Mouse (Mus musculus) Patski (cell line): ENCODE measurements around the gene Gm9195. TPM values are rescaled to one million over a fixed set of nuclear protein-coding genes. Genes with fewer than 3 reads are reported as not detected.

Source experiments
- ATAC-seq: fragments of 100-300 bp; one replicate; pipeline ENCODE4 v1.8.0; 2021
- CTCF ChIA-PET: fragments of 350-600 bp; sonication (Branson Sonifier 250); formaldehyde crosslinking; loops from one replicate; lab custom pipeline; 2022; ENCODE audit warnings: inconsistent platforms; lab: Charles Lee
- POLR2A ChIA-PET: fragments of 350-600 bp; sonication (Branson Sonifier 250); formaldehyde crosslinking; loops from one replicate; lab custom pipeline; 2022; ENCODE audit warnings: antibody characterized with exemption, inconsistent platforms; lab: Charles Lee
- DNase-seq: peaks from one replicate; pipeline ENCODE4 v3.0.0-alpha.2; 2011; ENCODE audit warnings: low read depth, low spot score
- H3K27me3 ChIP-seq: fragments of 371-371 bp; one replicate; pipeline ENCODE4 v1.5.1; 2021
- CTCF ChIP-seq: fragments of 100-300 bp; IDR thresholded peaks from one replicate; pipeline ENCODE4 v1.5.1; 2021
- in situ Hi-C: fragments of 300-500 bp; cut with MboI; formaldehyde crosslinking; loops from 3 replicates; pipeline ENCODE4 v1.11.1; 2018; ENCODE audit warnings: low pct_unique_long_range_greater_than_20kb, mixed read lengths
- polyA plus RNA-seq: library from polyadenylated mRNA; unstranded; gene quantifications from one replicate; pipeline ENCODE4 v1.2.3, GENCODE M21; 2021

Gm9195 gene
- polyA plus RNA-seq: not detected

DNA sequence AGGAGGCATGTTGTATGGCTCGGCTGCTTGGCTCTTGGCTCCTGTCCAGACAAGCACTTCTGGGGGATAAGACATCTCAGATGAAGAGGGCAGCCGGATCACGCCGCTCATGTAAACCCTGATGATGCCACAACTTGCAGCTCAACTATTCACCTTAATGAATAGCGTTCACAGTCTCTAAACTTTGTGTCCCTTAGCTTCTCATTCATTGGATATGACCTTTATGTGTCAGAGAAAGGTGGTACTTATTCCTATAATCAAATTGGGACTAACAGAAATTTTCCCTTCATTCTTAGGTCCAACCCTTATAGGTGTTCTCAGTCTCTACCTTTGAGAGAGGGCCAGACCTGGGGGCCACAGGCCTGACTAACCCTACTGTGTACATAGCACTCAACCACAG lies at the start of gene Gm9195:
Gene Gm9195, minus strand, starts transcription at position 101 of the 400 bp plus-strand sequence.
- H3K27me3 ChIP-seq: peaks cover 11% of the 10 kb centered on the region
- no peak for ATAC-seq
- TF ChIP-seq CTCF: no peak
- no peak for DNase-seq
- ChIA-PET CTCF (no interaction called here), POLR2A (no interaction called here)
- in situ Hi-C loops: no loop called here

DNA sequence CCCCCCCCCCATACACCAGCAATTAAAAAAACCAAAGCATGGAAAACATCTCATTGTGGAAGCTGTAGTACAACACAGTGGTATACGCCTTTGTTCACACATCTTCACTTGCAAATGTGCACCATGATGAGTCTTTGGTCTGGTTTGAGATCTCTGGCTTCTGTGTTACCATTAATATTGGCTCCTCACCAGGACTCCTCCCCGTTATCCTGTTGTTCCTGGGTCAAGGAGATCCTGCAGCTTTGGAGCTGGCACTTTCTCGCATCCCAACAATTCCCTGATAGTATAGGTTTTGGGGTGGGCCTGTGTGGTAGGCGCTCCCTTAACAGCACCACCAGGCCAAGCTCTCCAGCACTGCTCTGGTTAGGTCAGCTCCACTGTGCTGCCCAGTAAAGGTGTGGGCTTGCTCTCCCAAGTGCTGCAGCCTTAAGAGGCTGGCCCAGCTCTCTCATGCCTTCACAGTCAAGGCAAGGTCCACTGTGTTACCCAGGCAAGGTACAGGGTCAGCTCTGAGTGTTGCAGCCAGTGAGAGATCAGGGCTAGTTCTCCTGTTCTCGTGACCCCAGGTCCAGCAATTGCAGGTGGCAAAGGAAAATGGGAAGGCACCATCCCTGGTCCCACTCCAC lies 44.9 kb upstream of the Gm9195 start:
- ATAC-seq (no peak), DNase-seq (no peak)
- ChIA-PET POLR2A (no interaction called here), CTCF (no interaction called here)
- TF ChIP-seq CTCF: no peak
- H3K27me3 ChIP-seq: no peaks in the 10 kb centered on the region
- in situ Hi-C loops: no loop called here

DNA sequence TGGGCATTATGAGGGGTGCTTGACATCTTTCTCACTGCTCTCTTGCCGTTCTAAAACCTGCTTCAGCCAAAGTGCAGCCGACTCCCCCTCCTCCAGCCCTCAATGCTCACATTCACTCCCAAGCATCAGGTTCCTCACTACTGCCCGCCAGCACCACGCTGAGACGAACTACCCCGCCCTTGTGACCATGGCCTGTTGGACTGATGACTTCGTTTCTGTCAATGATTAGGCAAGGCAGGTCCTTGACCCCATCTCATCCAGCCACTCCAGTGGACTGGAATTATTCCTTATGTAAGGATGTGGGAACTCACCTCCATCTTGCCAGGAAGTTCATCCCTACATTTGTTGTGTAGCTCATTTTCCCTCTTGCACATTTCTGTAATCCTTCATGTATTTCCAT lies 42.2 kb upstream of the Gm9195 start:
- POLR2A ChIA-PET: no interaction called here
- in situ Hi-C loops: no loop called here
- no peak for ATAC-seq

DNA sequence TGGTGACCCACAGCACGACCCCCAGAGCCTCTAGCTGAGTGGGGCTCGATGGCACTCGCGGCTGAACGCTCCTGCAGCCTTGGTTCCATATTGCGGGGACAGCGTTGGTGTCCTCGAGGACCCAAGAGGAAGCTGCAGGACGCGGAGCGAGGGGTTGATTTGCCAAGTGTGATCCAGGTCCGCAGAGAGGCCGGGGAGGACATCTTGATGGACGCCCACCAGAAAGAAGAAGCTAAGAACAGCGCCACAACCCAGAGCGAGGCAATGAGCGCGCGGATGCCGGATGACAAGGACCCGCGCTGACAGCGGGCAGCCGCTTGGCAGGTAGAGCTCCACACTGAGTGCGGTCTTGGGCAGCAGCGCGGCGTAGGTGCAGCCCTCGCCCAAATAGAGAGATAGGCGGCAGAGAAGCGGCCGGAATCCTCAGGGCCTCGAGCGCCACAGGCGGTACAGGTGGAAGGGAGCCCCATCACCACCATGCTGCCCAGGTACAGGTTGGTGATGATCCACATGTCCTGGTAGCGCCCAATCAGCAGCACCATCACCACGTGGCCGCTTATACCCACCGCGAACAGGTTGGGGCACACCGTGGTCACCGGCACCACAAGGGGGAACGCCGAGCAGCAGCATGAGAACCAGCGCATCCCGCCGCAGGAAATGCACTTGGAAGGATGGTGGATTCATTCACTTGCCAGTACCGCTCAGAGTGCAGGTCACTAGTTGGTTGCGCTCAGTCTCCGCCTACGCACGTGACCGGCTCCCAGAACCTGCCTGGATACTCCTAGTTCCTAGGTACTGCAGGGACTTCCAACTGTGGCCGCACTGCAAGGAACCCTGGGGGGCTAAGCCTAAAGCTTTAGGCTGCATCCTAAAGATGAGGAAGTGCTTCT lies 40.6 kb upstream of the Gm9195 start:
- in situ Hi-C loops: no loop called here
- ATAC-seq: no peak
- H3K27me3 ChIP-seq: no peaks in the 10 kb centered on the region
- TF ChIP-seq CTCF: no peak
- POLR2A ChIA-PET: interaction anchor here (0.5 kb wide), 1 partner anchor 1428 kb away, joined by 5 read pairs; no protein-coding TSS in a partner anchor
- CTCF ChIA-PET: no interaction called here
- DNase-seq: no peak

More for the DNA sequence above, 42.2 kb upstream of the Gm9195 start:
- H3K27me3 ChIP-seq: no peaks in the 10 kb centered on the region
- DNase-seq: no peak
- TF ChIP-seq CTCF: no peak
- CTCF ChIA-PET: interaction anchor here (1.5 kb wide), 1 partner anchor 30 kb away, joined by 3 read pairs; no protein-coding TSS in a partner anchor

DNA sequence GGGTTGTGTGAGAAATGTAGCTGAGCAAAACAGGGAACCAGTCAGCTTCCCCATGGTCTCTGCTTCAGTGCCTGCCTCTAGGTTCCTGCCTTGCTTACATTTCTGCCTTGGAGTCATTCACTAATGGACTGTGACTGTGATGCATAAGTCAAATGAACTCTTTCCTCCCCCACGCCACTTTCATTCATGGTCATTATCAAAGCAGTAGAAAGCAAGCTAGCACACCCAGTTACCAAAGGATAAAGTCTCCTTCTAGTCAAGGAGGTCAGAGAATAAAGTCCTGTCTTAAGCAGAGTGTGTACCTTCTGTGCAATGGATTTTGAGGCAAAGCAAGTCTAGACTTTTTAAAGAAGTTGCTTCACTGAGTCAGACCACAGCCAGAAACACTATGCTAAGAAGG lies 35.5 kb upstream of the Gm9195 start:
- in situ Hi-C loops: no loop called here
- ChIA-PET CTCF (no interaction called here), POLR2A (no interaction called here)
- no peak for TF ChIP-seq CTCF
- no peaks in the 10 kb centered on the region for H3K27me3 ChIP-seq
- DNase-seq: no peak
- ATAC-seq: no peak

DNA sequence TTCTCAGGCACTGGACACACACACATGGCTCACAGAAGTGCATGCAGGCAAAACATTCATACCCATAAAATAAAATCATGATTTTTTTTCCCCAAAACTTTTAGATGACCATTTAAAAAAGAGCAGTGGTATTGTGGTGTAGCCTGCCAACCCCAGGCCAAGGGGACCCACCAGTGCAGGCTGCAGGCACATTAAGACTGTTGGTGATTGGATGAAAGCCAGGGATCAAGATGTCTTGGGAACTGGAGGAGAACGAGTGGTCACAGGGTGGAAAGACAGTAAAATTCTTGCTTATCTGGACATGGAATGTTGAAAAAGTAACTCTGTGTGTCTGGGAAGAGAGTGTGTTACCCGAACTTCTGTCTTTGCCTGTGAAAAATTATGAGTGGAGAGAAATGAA lies 27.9 kb upstream of the Gm9195 start:
- TF ChIP-seq CTCF: no peak
- H3K27me3 ChIP-seq: no peaks in the 10 kb centered on the region
- POLR2A ChIA-PET: no interaction called here
- in situ Hi-C loops: loop anchor here (10.0 kb wide), 1 partner anchor 145 kb away; no protein-coding TSS in a partner anchor
- ATAC-seq (no peak), DNase-seq (no peak)
- CTCF ChIA-PET: no interaction called here

DNA sequence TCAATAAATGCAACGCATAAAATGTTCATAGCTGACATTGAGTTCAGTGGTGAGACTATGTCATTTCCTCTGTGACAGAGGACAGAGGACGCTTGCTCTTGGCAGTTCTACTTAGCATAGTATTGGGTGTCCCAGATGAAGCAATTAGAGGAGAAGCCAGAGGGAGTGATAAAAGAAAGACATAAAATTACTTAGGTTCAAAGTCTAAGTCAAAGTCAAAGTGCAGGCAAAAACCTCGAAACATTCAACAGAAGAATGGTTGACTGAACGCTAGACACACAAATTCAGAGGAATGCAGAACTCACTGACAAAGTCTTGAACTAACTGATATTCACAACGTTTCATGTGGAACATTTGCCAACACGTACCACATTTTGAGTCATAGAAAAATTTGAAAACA lies 27.1 kb upstream of the Gm9195 start:
- POLR2A ChIA-PET: no interaction called here
- H3K27me3 ChIP-seq: no peaks in the 10 kb centered on the region
- CTCF ChIA-PET: no interaction called here
- no peak for ATAC-seq
- DNase-seq: no peak
- TF ChIP-seq CTCF: no peak
- in situ Hi-C loops: loop anchor here (10.0 kb wide), 1 partner anchor 144 kb away; no protein-coding TSS in a partner anchor

DNA sequence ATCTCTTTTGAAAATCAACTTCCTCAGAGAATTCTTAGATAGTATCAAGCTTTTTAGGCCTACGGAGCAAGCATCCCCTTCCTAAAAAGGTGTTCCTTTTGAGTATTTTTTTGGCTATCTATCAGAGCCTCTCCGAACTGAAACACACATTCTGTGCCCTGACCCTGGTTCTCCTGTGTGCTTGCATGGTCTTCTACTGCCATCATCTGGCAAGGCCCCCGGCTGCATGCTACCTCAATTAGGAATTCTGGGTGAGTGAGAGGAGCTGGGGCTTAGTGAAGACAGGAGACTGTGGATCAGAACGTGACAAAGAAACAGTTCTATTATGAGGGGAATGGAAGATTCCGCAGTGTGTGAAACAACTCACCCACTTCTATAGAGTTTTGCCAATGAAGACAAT lies 24.7 kb upstream of the Gm9195 start:
- no peaks in the 10 kb centered on the region for H3K27me3 ChIP-seq
- ATAC-seq: no peak
- no peak for DNase-seq
- in situ Hi-C loops: loop anchor here (10.0 kb wide), 1 partner anchor 142 kb away; no protein-coding TSS in a partner anchor
- TF ChIP-seq CTCF: peak; percentile 74
- ChIA-PET CTCF (interaction anchor here (1.4 to 1.7 kb wide), 2 partner anchors 13 to 25 kb away, joined by 4 to 5 read pairs; no protein-coding TSS in a partner anchor), POLR2A (interaction anchor here (0.6 kb wide), 1 partner anchor 393 kb away, joined by 5 read pairs; no protein-coding TSS in a partner anchor)

DNA sequence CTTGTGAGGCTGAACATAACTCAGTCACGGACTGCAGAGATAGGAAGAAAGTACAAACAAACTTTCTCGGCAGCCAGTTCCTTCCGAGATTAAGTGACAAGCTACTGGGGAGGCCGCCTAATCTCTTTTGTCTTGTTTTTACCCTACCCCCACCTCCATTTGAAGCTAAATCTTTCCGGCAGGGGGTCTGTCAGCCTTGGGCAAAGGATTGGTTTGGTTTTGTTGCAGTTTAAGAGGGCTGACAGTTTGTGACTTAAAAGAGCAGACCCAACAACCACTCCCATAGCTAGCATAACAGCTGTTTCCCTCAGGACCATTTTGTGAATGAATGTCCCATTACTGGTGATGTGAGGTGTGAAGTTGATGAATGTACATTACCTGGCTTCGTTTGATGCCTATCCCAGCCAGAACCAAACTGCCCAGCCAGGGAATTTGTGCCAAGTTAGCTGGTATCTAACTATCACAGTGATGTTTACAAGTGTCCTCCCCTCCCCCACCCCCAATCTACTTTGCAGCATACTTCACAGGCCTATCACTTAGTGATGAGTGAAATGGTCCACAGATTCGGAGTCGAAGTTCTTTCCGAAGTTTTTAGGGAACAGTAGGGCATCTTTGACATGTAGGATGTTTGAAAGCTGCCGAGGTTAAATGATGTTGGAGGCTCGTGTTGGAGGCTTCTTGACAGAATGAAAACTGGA lies 15.2 kb upstream of the Gm9195 start:
- DNase-seq: no peak
- peaks cover 5% of the 10 kb centered on the region for H3K27me3 ChIP-seq
- in situ Hi-C loops: no loop called here
- no peak for ATAC-seq
- ChIA-PET CTCF (no interaction called here), POLR2A (no interaction called here)
- no peak for TF ChIP-seq CTCF

DNA sequence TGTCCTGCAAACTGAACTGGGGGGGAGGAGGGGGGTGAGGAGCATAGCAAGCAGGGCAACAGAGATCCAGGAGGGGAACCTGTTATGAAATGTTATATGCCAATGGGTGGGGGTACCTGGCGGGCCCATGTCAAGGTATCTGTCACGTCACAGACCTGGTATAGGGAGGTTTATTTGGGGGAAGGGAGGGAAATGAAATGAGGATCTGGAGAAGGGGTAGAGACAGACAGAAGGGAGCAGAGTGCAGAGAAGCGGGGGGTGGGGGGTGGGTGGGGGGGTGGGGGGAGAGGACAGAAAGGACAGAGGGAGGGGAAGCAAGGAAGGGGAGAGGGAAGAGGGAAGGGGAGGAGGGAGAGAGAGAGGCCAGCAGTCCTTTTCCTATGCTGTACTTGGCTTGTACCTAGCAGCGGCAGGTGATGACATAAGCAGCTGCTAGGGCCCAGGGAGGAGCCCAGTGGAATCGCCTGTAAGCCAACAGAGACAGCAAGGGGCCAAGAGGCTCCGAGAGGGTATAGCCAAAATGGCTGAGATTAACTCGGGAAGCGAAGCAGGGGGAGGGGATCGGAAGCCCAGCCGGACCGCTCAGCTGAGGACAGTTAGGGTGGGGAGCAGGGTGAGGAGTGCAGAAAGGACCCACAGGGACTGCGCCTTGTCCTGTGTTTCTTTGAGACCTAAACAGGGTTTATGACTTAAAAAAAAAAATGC lies 14.5 kb upstream of the Gm9195 start:
- in situ Hi-C loops: no loop called here
- CTCF ChIA-PET: no interaction called here
- peaks cover 5% of the 10 kb centered on the region for H3K27me3 ChIP-seq
- no peak for DNase-seq
- no peak for TF ChIP-seq CTCF
- POLR2A ChIA-PET: no interaction called here
- no peak for ATAC-seq
